Mouse (Mus musculus) urinary bladder, postnatal 0 days (tissue): ENCODE results near the gene Smad6. TPM values are rescaled to one million over a fixed set of nuclear protein-coding genes. Genes with fewer than 3 reads are reported as not detected.

Source experiments
- polyA plus RNA-seq: library from polyadenylated mRNA; unstranded; fragments of >200 nt; fragmentation: Nextera tagmentation; extraction: Ambion mirVana; gene quantifications from 2 replicates; pipeline ENCODE4 v1.2.1, GENCODE M21; 2015

Gene Smad6
- polyA plus RNA-seq, result 5.6 and 6.3 TPM in 2 replicates

GRCm38 (mm10) chr9:64021853-64022561, at the start of gene Smad6:
Gene Smad6, minus strand, starts transcription at chr9:64022059.

Other genes starting within 250 kb of the Smad6 start
- gene Lctl, start 95.1 kb upstream of the Smad6 start, polyA plus RNA-seq, result 0.08 and 0.17 TPM in 2 replicates
- 4.7 and 6.1 TPM in 2 replicates for gene Zwilch, start 151.0 kb upstream of the Smad6 start, polyA plus RNA-seq
- 894 and 938 TPM in 2 replicates for gene Rpl4, start 151.3 kb upstream of the Smad6 start, polyA plus RNA-seq
- 28.0 and 29.6 TPM in 2 replicates for gene Snapc5, start 157.2 kb upstream of the Smad6 start, polyA plus RNA-seq
- 1.3 TPM in 2 replicates for gene Uchl4, start 213.1 kb upstream of the Smad6 start, polyA plus RNA-seq
- gene Map2k1, start 231.6 kb upstream of the Smad6 start, polyA plus RNA-seq, result 99.2 and 111 TPM in 2 replicates